Mouse (Mus musculus): ENCODE results near the gene Prn.
A peak's percentile ranks its signal among the peaks of the same experiment; 100 is the strongest.

Prn gene

DNA sequence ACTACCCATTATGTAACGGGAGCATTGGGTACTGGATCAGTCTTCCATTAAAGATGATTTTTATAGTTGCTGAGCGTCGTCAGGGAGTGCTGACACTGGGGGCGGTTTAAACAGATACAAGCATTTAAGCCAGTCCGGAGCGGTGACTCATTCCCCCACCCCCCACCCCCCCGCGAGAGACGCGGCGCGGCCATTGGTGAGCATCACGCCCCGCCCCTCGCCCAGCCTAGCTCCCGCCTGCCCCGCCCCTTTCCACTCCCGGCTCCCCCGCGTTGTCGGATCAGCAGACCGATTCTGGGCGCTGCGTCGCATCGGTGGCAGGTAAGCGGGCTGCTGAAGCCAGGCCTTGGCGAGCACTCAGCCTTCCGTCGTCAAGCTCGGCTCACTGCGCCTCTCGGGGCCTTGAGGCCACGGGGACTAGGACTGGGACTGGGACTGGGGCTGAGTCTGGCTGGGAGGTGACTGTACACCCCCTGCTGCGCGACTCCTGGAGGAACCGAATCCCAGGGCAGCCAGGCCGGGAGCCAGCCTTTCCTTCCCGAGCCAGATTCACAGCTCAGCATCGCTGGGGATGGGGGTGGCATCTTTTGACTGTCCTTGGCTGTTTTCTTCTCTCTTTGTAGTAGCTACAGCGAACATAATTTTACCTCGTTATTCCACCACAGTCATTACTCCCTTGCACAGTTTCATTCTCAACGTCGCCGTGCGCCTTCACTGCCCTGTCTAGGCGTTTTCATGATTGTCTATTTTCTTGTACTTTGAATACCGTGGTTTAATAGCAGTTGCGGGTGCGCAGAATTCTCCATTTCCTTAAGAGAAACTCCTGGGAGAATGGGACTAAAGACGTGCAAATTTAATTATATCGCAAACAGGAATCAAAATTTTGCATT is at the start of gene Prn, which contains the start of gene Prnp:
Prn (plus strand) TSS at position 275 of the 890 bp plus-strand sequence.
Prnp (plus strand) TSS at position 246 of the 890 bp plus-strand sequence.
- DNase-seq: peak; percentile 99

DNA sequence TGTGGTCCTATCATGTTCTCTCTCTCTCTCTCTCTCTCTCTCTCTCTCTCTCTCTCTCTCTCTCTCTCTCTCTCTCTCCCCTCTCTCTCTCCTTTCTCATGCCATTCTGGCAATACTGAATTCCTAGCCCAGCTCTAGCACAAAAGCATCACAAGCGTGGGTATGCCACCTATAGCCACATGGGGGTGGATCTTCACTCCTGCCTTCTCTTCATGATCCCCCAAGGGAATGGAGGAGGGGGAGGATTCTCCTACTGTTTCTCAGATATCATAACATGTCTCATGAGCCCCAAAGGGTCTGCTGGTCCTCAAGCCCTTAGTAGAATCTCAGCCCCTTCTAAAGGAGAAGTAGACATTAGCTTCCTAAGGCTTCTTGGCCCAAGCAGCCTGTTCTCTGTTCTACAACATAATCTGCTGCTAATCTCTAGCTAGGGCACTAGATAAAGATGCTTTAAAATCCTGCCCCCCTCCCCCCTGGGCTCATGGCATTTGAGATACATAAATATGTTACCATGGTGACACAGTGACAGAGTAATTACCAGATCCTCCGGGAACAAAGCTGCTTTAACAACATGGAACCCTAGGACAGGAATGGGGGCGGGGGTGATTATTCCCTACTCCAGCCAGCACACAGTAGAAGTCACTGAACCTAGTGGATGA is 47.0 kb upstream of the Prn start:
- DNase-seq: no peak

DNA sequence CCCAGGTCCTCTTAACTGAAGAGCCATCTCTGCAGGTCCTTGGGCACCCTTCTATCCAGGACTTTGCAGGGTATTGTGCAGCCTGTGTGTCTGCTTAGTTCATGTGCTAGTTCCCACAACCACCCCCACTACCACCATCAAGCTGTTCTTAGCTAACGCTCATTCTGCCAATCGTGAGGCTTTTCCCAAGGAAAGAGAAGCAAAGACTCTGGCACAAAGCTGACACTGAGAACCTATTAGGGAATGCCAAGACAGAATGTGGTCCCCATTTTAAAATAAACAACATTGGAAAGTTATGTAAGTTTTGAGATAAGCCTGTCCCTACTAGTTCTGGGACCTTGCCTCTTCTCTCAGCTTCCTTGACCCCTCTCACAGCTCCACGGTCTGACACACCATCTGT is 46.3 kb upstream of the Prn start:
- peak in 1 of 2 experiments; percentile 7 for DNase-seq

DNA sequence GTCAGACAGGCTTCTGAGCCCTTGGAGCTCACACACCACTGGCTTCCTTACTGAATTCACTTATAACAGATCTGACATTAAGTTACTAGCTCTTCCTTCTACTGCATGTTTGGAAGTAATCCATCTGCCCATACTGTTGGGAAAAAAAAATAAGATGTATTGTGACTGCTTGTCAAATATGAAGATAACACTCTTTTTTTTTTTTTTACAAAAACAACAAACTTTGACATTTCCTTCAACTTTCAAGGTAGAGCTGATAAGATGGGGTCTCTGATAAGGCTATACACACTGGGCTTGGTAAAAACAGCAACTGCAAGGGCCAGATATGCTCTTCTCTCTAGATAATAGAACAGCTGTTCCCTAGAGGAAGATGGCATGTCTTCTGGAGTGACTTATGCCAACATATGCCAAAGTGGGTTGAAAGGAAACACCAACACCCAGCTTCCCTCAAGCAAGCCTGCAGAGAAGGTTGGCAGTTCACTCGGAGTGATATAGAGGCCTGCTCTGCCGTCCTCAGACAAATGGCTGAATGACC is 45.4 kb upstream of the Prn start:
- no peak for DNase-seq

DNA sequence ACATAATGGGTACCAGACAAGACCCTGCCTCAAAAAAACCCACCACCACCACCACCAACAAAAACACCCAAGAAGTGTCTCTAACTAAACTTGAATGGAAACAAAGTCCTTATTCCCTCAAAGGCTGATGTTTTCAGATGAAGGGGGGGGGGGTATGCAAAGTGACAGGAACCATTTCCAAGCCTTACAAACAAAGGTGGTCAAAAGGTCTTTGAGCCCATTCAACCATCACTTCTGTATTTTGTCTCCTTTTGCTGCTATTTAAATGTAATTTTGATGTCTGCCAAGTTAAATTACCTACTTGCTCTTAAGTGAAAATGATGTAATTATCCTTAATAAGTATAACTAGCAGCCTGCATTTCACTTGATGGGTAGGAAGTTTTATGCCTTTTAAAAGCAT is 43.1 kb upstream of the Prn start:
- DNase-seq: no peak

DNA sequence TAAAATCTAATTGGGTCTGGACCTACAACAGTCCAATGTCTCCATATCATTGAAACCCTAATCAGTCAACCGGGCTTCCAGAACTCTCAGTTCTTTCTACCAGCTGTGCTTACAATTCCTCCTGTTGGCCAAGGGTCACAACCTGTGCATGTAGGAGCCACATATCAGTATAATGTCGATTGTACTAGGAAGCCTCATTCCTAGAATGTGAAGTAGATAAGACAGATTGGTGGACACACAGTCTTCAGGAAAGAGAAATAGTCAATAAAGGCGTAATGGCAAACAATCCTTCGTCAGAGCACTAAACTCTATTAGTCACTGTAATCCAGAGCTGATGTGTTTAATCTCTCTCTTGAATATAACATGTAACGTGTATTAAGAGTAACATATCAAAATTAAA is 40.8 kb upstream of the Prn start:
- DNase-seq: no peak

DNA sequence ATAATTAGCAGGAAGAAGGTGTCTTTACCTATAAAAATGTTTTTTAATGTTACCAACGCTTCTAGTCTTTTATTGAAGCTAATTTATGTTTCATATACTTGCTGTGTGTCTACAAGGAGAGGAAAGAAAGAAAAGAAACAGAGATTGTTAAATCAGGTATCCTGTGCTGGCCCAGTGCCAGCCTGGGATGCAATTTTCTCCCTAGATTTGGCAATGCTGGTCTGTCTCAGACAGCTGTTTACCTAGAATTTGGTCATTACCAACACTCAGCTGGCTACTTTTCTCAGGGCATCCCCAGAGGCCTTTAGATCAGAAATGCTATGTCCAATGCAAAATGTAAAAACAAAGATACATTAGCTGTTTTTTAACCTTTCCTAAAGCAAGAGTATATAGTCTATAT is 36.4 kb upstream of the Prn start:
- no peak for DNase-seq

DNA sequence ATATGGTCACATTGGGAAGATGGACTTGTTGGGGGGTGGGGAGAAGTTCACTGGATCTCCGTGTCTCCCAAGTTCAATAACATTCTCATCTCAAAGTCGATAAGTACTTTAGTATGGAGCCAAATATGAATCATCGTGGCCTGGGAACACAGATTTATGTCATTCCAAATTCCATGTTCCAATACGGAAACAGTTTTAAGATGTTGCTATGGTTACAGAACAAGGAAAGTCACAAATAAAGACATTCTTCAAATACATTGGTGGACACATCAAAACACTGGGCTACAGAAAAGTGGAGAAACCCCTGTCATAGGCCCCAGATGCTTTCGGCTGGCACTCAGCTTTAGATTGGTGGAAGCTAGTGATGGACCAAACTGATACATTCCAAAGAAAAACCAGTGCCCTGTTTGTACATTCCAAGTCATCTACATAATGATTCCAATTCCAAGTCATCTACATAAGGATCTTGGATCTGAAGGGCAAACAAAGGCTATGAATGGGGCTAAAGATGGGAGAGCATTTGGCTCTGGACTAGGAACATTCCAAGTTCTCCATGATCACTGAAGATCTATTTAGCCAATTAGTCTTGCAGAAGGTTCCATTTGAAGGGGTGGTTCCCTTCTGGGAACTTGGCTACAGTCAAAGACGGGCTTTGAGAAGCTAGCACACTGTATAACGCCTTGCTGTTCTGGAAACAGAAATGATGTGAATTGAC is 33.0 kb upstream of the Prn start:
- DNase-seq: peak; percentile 14 to 22

DNA sequence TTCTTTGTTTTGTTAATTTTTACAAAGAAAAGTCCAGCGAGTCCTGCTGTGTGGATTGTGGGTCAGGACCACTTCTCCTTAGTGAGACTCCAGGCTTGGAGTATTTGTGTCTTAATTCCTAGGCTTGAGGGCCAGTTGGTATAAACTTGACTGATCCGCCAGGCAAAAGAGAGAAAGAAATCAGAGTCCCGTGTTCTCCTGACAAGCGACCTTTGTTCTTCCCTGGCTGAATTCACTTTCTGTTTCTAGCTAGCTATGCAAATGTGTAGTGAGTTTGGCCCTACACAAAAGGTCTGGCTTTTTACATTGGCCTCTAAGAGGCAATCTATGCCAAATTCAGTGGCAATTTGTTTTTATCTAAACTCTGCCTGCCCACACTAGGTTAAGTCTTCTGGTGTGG is 28.0 kb upstream of the Prn start:
- DNase-seq: no peak

DNA sequence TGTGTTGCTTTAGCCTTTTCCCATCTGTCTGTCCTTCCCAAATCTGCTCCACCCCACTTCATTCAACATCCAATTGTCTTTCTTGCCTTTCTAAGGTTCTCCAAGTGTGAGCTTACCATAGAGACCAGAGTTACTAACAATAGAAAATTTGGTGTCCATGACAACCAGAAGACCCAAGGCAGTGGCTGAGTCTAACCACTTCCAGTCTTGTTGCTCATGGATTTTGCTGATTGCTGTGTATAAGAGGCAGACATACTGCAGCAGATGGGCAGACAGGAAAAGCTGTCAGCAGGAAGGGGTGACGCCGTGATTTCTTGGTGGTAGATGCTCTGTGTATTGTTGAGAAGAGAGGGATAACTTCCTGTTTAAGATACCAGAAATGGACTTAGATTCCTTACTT is 26.6 kb upstream of the Prn start:
- DNase-seq: no peak

DNA sequence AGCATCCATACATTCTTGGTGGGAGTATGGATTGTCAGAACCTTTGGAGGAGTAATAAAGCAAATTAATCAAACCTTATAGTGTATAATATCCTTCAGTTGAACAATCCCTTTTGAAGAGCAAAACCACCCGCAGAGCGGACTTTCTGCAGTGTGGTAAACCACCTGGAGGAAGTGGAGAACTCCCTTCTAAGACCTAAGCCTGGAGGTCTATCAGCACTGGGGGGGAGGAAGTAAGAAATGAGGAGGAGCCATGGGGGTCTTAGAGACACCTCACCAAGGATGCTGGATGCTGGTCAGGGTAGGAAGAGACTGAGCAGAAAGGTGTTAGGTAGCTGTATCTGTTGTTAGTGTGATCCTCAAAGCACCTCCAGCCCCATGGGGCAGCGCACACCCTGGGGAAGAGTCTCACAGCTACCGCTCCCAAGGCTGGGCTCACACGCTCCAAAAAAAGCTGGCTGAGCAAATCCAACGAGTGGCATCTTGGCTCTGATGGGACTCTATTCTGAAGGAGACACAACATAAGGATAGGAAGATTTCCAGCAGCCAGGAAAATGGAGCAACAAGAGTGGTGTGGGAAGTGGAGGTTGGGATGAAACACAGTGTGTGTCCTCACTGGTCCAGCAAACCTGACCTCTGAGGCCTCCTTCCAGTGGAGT is 23.1 kb upstream of the Prn start:
- no peak for DNase-seq

DNA sequence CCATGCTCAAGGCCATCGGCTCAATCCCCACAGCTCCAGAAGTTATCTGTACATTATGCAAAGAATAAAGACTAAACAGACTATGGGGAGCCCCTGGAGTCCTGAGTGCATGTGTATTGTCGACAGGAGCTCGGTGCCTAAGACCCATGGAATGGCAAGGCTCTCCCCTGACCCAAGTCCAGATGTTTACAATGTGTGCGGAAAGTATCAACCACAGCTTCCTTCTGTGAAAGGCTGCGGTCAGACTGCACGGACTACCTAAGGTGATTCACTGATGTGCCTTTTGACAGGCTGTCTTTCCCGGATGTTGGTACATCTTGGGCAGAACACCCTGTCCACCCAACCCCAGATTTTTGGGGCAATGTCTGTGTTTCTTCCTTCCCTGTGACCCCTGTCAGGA is 21.5 kb upstream of the Prn start:
- DNase-seq: no peak

DNA sequence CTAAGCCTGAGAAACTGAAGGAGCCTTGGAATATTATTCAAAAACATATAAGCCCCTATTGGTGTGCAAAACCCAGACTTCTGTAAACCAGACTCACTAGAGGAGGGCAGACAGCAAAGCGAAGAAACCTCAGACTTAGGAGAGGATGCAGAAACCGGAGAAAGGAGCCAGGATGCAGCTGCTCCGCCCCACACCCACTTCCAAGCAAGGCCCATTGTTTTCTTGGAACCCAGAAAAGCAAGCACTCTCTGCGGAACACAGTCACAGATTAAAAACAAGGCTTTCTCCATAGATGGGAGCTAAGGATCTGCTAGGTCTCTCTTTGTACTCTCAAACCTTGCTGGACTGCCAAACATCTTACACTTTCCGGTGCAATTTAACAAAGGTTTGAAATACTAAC is 17.2 kb upstream of the Prn start:
- DNase-seq: no peak

DNA sequence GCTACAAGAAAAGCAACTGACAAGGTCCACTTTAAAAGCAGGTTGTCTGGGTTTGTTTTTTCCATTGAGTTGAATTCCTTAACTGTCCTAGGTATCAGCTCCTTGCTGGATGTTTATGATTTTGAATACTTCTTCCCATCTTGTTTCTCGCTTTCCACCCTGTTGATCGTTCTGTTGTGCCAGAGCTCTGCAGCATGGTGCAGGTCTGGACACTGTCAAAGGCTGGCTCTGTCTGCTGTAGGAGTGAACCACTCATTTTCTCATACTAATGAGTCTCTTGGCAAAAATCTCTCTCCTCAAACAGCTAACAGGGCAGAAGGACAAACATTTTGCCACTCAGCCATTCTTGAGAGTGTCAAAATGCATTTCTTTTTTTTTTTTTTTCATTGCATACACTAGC is 14.7 kb upstream of the Prn start:
- DNase-seq: no peak

DNA sequence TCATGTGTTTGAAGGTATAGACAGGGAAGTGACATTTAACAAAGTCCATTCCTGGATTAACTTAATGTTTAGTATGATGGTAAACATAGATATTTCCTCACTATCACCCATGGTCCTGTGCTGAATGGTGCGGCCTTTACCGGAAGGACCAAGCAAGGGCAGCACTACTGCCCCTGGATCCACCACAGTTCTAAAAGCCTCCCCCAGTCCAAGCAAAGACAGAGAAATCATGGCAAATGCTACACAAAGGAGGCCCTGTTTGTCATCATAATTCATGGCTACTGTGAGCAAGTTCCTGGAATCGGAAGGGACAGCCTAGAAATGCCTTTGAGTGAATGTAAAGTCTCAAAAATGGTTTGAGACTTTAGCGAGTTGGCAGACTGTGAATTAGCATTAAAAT is 13.7 kb upstream of the Prn start:
- DNase-seq: no peak

DNA sequence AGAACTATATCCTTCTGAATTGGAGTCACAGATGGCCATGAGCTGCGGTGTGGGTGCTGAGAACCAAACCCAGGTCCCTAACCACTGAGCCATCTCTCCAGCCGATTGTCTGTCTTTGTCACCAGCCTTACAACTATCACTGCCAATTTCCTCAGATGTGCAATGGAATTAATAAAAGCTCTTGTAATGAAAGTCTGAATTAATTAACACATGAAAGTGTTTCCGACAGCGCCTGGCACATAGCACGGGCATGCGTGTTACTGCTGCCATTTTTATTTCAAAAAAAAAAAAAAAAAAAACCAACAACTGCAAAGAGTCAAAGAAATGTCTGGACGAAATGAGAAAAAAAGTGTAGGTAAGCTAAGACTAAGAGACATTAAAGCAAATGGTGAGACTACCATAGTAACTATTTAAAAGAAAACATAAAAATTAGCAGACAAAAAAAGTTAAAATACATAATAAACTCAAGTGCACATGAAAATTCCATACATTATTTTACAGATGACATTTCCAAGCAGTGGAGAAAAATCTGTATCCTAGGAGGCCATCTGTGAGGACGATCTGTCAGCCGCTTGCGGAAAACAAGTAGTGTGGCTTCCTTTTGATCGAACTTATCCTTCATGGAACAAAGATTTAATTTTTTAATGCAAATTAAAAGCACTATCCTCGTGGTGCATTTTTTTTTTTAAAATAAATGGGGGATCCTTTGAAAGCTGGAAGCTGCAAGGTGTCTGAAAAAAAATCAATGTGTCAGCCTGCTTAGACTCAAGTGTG is 12.2 kb upstream of the Prn start:
- DNase-seq: no peak

DNA sequence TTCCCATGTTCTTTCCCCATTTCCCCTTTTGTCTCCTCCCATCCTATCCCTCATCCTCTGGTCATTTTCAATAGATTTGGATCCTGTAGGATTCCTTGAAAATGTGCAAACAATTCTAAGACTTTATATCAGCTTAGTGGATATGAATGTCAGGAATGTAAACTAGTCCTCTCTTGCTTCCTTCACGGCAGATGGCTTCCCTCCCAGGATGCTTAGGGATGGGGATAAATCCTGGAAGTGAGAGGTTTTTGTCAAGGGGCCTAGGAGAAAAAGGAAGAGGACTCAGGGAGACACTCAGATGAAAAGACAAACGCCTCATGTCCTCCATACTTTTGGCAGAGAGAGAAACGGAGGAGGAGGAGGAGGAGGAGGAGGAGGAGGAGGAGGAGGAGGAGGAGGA is 7.3 kb upstream of the Prn start:
- no peak for DNase-seq

DNA sequence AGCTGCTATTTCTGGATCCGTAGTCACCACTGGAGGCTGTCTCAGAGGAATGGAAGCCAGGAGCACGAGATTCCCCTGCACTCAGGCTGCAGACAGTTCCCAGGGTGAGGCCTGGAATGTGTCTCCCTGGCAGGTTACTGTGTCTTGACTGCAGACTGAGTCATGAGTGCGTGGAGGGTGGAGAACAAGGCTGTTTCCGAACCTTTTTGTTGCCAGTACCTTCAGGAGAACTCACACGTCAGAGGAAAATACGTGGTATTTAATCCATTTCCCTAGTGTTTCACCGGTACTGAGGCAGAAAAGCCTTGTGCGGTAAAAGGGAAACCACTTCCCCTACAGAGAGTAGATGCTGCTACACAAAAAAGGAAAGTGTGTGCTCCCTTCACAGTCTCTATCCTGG is 6.9 kb upstream of the Prn start:
- no peak for DNase-seq

DNA sequence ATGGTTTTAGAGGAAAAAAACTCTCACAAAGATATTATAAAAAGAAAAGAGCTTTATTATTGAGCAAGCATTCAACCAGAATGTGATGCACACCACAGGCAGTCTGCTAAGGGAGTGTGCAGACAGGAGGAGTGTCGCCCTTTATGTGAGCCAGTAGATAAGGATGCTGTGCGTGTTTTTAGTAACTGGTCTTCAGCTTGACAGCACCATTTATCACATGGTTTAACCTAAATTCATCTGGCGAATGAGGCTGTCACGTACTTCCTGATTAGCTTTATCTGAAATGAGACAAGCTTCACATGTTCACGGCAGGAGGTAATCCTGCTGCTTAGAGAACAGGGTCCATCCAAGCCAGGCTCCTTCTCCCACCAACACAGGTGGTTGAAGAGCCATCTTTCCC is 4.7 kb upstream of the Prn start:
- no peak for DNase-seq

DNA sequence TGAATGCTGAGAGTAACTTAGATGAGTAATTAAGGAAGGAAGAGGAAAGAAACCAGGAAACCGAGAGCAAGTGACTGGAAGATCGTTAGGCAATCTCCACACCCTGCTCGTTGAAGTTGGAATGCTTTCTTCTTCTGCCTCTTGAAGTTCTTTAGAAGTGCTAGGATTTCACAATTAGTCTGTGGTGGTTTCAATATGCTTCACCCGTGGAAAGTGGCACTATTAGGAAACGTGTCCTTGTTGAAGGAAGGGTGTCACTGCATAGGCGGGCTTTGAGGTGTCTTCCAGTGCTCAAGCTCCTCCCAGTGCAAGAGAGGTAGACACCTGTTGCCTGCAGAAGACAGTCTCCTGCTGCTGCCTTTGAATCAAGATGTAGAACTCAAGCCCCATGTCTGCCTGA is 4.0 kb upstream of the Prn start:
- no peak for DNase-seq

DNA sequence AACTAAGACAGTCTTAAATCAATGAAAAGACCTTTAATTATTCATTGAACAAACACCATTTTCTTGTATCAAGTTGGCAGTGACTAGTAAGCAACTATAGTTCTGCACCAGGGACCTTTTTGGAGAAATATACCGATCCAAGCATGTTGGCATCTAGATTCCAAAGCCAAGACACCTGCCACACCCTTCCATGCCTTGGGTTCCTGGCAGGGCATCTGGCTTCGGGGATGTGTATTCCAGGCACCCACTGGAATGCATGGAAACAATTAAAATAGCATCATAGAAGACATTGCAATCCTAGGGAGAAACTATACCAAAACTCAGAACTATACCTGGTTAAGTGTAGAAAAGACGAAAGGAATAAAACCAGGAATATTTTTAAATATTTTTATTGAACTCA is 3.5 kb upstream of the Prn start:
- no peak for DNase-seq

DNA sequence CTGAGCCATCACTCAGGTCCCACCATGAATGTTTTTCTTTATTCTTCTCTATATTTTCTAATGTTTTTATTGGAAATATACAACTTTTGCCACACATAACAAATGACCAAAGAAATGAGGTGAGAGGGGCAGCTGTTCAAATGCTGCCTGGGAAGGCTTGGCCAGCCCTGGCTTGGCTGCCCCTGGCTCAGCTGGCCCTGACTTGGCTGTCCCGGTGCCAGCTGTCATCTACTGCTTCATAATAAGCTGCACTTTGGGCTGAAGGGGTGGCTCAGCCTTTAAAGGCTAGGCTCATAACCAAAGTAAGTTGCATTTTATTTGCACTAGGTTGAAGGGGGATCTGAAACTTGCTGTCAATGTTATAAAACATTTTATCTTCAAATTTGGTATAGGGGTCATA is 2.9 kb upstream of the Prn start:
- peak; percentile 67 to 79 for DNase-seq

All from cerebellum, postnatal 10 days (tissue).